Mouse (Mus musculus) hindbrain, embryonic 15.5 days (tissue): ENCODE results near the gene Pyroxd2. TPM values are rescaled to one million over a fixed set of nuclear protein-coding genes. Genes with fewer than 3 reads are reported as not detected.
"Not testable (repeated sequence)": the region's sequence is repeated elsewhere in the genome, so short reads cannot be mapped to it uniquely, and the experiment has no call there.

Experiments used
- ATAC-seq: fragments of 200-750 bp; cut with Nextera tagmentation; 2 replicates; pipeline ENCODE4 v1.8.0; 2017; ENCODE audit warnings: low read depth, moderate number of reproducible peaks, moderate TSS enrichment; ENCODE audit not compliant: low FRiP score
- H3K27ac ChIP-seq: fragments of 300-500 bp; sonication (generic); replicated peaks from 2 replicates; pipeline ENCODE4 v1.5.1; 2015; ENCODE audit warnings: mild to moderate bottlenecking, inconsistent platforms
- H3K27me3 ChIP-seq: fragments of 300-500 bp; sonication (generic); 2 replicates; pipeline ENCODE4 v1.6.1; 2015; ENCODE audit warnings: control low read depth, inconsistent platforms
- H3K36me3 ChIP-seq: fragments of 300-500 bp; sonication (generic); 2 replicates; pipeline ENCODE4 v1.6.1; 2015; ENCODE audit warnings: control low read depth, inconsistent platforms
- H3K4me1 ChIP-seq: fragments of 300-500 bp; sonication (generic); replicated peaks from 2 replicates; pipeline ENCODE4 v1.6.1; 2015; ENCODE audit warnings: control low read depth, inconsistent platforms
- H3K4me2 ChIP-seq: fragments of 300-500 bp; sonication (generic); 2 replicates; pipeline ENCODE4 v1.6.1; 2015; ENCODE audit warnings: moderate library complexity, mild to moderate bottlenecking, inconsistent platforms
- H3K4me3 ChIP-seq: fragments of 300-500 bp; sonication (generic); 2 replicates; pipeline ENCODE4 v1.5.1; 2015; ENCODE audit warnings: mild to moderate bottlenecking, inconsistent platforms
- H3K9ac ChIP-seq: fragments of 300-500 bp; sonication (generic); 2 replicates; pipeline ENCODE4 v1.6.1; 2015; ENCODE audit warnings: inconsistent platforms
- H3K9me3 ChIP-seq: fragments of 300-500 bp; sonication (generic); 2 replicates; pipeline ENCODE4 v1.6.1; 2016; ENCODE audit warnings: control low read depth, inconsistent platforms
- WGBS: fragments of 180-500 bp; shearing (Covaris S2); methylation state at CpG from one replicate; pipeline ENCODE4 v1.1.7; 2015; 5-methylcytosine and 5-hydroxymethylcytosine counted together
- polyA plus RNA-seq: library from polyadenylated mRNA; unstranded; fragments of >200 nt; fragmentation: Nextera tagmentation; extraction: Ambion mirVana; gene quantifications from 2 replicates; pipeline ENCODE4 v1.2.1, GENCODE M21; 2015

Gene Pyroxd2
- polyA plus RNA-seq, 1 experiment from 2014 or later, result 2.2 TPM

DNA sequence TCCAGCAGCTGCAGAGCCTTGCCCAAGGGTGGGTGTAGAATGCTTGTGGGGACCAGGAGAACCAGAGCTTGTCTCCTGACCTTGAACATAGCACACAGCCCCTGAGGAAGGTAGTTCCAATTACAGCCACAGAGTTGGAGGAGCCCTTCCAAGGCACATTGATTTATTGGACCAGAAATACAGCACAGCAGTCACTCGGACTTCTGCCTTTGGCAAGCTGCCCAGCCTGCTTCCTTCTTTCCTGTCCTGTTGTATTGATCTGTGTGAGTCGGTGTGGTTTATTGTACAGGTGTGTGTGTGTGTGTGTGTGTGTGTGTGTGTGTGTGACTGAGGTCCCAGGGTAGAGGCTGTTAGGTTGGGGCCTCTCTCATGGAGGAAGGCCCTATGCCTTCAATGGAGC, 30.1 kb downstream of the Pyroxd2 start:
- 21% methylated on average over 2 of the region's 2 CpGs for WGBS
- no peaks in the 10 kb centered on the region for H3K27me3 ChIP-seq
- no peak overlapping the region for H3K27ac ChIP-seq
- peaks cover 2% of the 10 kb centered on the region for H3K4me1 ChIP-seq
- no peaks in the 10 kb centered on the region for H3K36me3 ChIP-seq
- H3K4me2 ChIP-seq, result no peak overlapping the region
- peak; percentile 72 for ATAC-seq
- no peaks in the 10 kb centered on the region for H3K9me3 ChIP-seq
- H3K4me3 ChIP-seq, result no peak overlapping the region
- no peak overlapping the region for H3K9ac ChIP-seq

GRCm38 (mm10) chr19:42718101-42718500, 34.5 kb downstream of the Pyroxd2 start:
- Histone ChIP-seq H3K4me2 (no peak overlapping the region), H3K27me3 (no peaks in the 10 kb centered on the region), H3K9me3 (no peaks in the 10 kb centered on the region), H3K4me1 (peaks cover 8% of the 10 kb centered on the region; the same call in 1 of the 2 replicates), H3K4me3 (no peak overlapping the region), H3K36me3 (no peaks in the 10 kb centered on the region), H3K27ac (no peak overlapping the region), H3K9ac (no peak overlapping the region)
- WGBS, result 74% methylated on average over 3 of the region's 3 CpGs
- ATAC-seq, result no peak

- no peak for ATAC-seq
- no peaks in the 10 kb centered on the region for H3K27me3 ChIP-seq
- H3K4me2 ChIP-seq, result no peak overlapping the region
- no peaks in the 10 kb centered on the region for H3K36me3 ChIP-seq
- no peaks in the 10 kb centered on the region for H3K9me3 ChIP-seq
- no peak overlapping the region for H3K9ac ChIP-seq
- H3K27ac ChIP-seq, result no peak overlapping the region
- no peak overlapping the region for H3K4me3 ChIP-seq
- H3K4me1 ChIP-seq, result peaks cover 8% of the 10 kb centered on the region; the same call in 1 of the 2 replicates
- 71% methylated on average over 5 of the region's 5 CpGs for WGBS
Measured at GRCm38 (mm10) chr19:42717668-42718067, 34.9 kb downstream of the Pyroxd2 start.

DNA sequence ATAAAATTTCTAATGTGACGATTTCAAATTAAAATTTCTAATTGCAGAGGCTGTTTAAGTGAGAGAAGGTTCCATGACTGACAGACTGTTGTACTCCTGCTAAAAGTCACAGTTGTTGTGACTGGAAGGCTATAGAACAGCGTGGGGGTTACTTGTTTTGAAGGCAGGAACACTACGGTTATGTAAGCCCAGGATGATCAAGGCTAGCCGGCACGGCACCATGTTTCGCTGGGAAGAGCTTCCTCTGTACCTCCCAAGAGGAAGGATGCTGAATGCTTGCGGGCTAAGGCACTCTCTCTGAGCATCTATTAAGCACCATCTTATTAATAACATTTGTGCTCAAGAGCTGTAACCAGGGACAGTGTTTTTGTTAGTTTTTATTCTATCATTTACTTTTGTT, 36.1 kb downstream of the Pyroxd2 start:
- H3K27ac ChIP-seq, result no peak overlapping the region
- H3K36me3 ChIP-seq, result no peaks in the 10 kb centered on the region
- H3K4me3 ChIP-seq, result no peak overlapping the region
- no peak overlapping the region for H3K4me2 ChIP-seq
- no peaks in the 10 kb centered on the region for H3K27me3 ChIP-seq
- no peak for ATAC-seq
- peaks cover 8% of the 10 kb centered on the region; the same call in 1 of the 2 replicates for H3K4me1 ChIP-seq
- H3K9me3 ChIP-seq, result no peaks in the 10 kb centered on the region
- 66% methylated on average over 7 of the region's 7 CpGs for WGBS
- H3K9ac ChIP-seq, result no peak overlapping the region

GRCm38 (mm10) chr19:42713770-42714169, 38.8 kb downstream of the Pyroxd2 start:
- H3K9ac ChIP-seq, result no peak overlapping the region
- H3K4me1 ChIP-seq, result peaks cover 8% of the 10 kb centered on the region; the same call in 1 of the 2 replicates
- 84% methylated on average over 9 of the region's 9 CpGs for WGBS
- H3K36me3 ChIP-seq, result no peaks in the 10 kb centered on the region
- no peak for ATAC-seq
- no peaks in the 10 kb centered on the region for H3K27me3 ChIP-seq
- no peaks in the 10 kb centered on the region for H3K9me3 ChIP-seq
- H3K27ac ChIP-seq, result no peak overlapping the region
- H3K4me3 ChIP-seq, result no peak overlapping the region
- H3K4me2 ChIP-seq, result no peak overlapping the region

- H3K4me1 ChIP-seq, result peaks cover 7% of the 10 kb centered on the region
- no peaks in the 10 kb centered on the region for H3K9me3 ChIP-seq
- no peak overlapping the region for H3K27ac ChIP-seq
- no peaks in the 10 kb centered on the region for H3K36me3 ChIP-seq
- 87% methylated on average over 8 of the region's 10 CpGs for WGBS
- no peak overlapping the region for H3K4me3 ChIP-seq
- ATAC-seq, result no peak
- no peaks in the 10 kb centered on the region for H3K27me3 ChIP-seq
- no peak overlapping the region for H3K4me2 ChIP-seq
- H3K9ac ChIP-seq, result no peak overlapping the region
Measured at GRCm38 (mm10) chr19:42699426-42699825, 53.1 kb downstream of the Pyroxd2 start.

DNA sequence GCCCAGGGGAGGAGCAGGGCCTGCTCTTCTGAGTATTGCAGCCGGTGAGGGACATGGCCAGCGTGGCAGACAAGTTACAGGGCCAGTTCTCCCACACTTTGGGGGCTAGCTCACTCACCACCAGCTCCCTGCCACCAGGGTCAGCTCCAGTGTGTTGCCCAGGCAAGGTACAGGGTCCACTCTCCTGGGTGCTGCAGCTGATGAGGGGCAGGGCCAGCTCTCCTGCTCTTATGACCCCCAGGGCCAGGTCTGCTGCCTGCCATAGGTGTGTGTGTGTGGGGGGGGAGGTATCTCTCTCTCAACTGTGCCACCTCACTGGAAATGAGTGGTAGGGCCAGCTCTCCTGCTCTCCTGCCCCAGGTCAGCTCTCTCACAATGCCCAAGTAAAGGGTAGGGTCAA, 54.0 kb downstream of the Pyroxd2 start:
- ATAC-seq, result no peak
- no peak overlapping the region for H3K4me2 ChIP-seq
- H3K4me1 ChIP-seq, result peaks cover 7% of the 10 kb centered on the region
- no peaks in the 10 kb centered on the region for H3K36me3 ChIP-seq
- H3K9ac ChIP-seq, result no peak overlapping the region
- 59% methylated on average over 2 of the region's 2 CpGs for WGBS
- no peaks in the 10 kb centered on the region for H3K27me3 ChIP-seq
- H3K9me3 ChIP-seq, result no peaks in the 10 kb centered on the region
- H3K4me3 ChIP-seq, result no peak overlapping the region
- H3K27ac ChIP-seq, result no peak overlapping the region

DNA sequence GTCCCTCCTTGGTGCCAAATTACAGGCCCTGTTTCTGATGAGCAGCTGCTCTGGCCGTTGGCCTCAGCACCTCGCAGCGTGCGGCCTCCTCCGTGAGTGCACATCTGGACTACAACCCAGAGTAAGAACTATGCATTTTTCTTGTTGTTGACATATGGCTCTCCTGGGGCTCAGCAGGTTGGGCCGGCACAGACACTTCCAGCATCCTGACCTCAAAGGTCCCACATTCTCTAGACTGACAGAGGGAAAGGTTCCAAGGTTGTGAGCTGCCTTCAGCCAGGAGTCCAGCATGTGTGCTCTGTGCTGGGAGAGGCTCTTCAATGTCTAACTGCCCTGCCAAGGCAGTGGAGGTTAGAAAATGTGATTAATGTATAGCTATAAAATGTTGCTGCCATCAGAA, 55.2 kb downstream of the Pyroxd2 start:
- Histone ChIP-seq H3K9me3 (no peaks in the 10 kb centered on the region), H3K27ac (no peak overlapping the region), H3K9ac (no peak overlapping the region), H3K27me3 (no peaks in the 10 kb centered on the region), H3K36me3 (no peaks in the 10 kb centered on the region), H3K4me2 (no peak overlapping the region), H3K4me3 (no peak overlapping the region), H3K4me1 (peaks cover 7% of the 10 kb centered on the region)
- no peak for ATAC-seq
- WGBS, result 56% methylated on average over 6 of the region's 6 CpGs

DNA sequence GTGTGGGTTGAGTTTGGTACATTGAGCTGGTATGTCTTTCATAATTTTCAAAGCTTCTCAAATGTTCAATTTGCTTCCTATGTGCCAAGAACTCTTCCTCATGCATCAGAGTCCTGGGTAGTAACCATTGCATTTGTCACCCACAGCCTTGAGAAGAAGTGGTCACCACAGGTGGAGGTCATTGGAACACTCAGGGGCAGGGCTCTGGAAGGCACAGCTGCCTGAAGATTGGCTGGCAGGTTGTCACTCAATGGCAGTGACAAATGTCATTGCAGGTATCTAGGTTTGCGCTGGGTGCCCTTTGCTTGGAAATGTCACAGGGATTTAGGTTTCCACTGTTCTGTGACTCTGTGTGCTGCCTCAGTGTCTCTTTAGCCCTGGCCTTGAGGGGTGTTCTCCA, 62.3 kb downstream of the Pyroxd2 start:
- no peaks in the 10 kb centered on the region for H3K4me1 ChIP-seq
- H3K9ac ChIP-seq, result no peak overlapping the region
- WGBS, result 91% methylated on average over 1 of the region's 1 CpGs
- H3K36me3 ChIP-seq, result no peaks in the 10 kb centered on the region
- no peaks in the 10 kb centered on the region for H3K27me3 ChIP-seq
- no peak overlapping the region for H3K4me3 ChIP-seq
- no peak for ATAC-seq
- no peak overlapping the region for H3K4me2 ChIP-seq
- no peaks in the 10 kb centered on the region for H3K9me3 ChIP-seq
- no peak overlapping the region for H3K27ac ChIP-seq

GRCm38 (mm10) chr19:42689786-42690185, 62.8 kb downstream of the Pyroxd2 start:
- ATAC-seq, result no peak
- Histone ChIP-seq H3K9ac (no peak overlapping the region), H3K4me1 (no peaks in the 10 kb centered on the region), H3K27me3 (no peaks in the 10 kb centered on the region), H3K27ac (no peak overlapping the region), H3K4me2 (no peak overlapping the region), H3K9me3 (no peaks in the 10 kb centered on the region), H3K4me3 (no peak overlapping the region), H3K36me3 (no peaks in the 10 kb centered on the region)
- WGBS, result 56% methylated on average over 4 of the region's 4 CpGs

DNA sequence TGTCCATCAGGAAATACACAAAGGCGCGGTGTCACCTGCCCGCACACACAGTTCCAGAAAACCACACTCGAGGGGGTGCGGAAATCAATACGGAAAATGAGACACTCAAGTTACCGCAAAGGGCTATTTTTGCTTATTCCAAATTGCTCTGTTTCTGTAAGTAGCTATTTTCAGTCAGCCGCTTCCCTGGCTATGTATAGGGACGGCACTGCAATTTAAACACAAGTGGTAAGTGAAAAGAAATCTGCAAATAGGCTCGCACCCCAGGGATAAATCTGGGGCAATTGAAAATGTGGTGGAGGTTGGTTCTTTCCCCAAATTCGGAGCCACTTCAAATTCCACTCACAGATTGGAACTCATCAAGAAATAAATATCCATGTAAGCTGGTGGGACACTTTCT, 63.3 kb downstream of the Pyroxd2 start:
- WGBS, result 89% methylated on average over 11 of the region's 11 CpGs
- no peaks in the 10 kb centered on the region for H3K9me3 ChIP-seq
- H3K4me1 ChIP-seq, result no peaks in the 10 kb centered on the region
- H3K27ac ChIP-seq, result no peak overlapping the region
- no peaks in the 10 kb centered on the region for H3K27me3 ChIP-seq
- H3K4me2 ChIP-seq, result no peak overlapping the region
- no peaks in the 10 kb centered on the region for H3K36me3 ChIP-seq
- H3K4me3 ChIP-seq, result no peak overlapping the region
- ATAC-seq, result no peak
- H3K9ac ChIP-seq, result no peak overlapping the region

GRCm38 (mm10) chr19:42682776-42683175, 69.8 kb downstream of the Pyroxd2 start:
- H3K36me3 ChIP-seq, H3K4me3 ChIP-seq, H3K27ac ChIP-seq, H3K27me3 ChIP-seq, H3K4me1 ChIP-seq, ATAC-seq, H3K9ac ChIP-seq, H3K9me3 ChIP-seq, H3K4me2 ChIP-seq: not testable (repeated sequence)
- 84% methylated on average over 2 of the region's 2 CpGs for WGBS

GRCm38 (mm10) chr19:42678191-42678590, 74.4 kb downstream of the Pyroxd2 start:
- 80% methylated on average over 10 of the region's 10 CpGs for WGBS
- H3K9me3 ChIP-seq, result no peaks in the 10 kb centered on the region
- no peak for ATAC-seq
- H3K36me3 ChIP-seq, result no peaks in the 10 kb centered on the region
- H3K4me1 ChIP-seq, result peaks cover 8% of the 10 kb centered on the region
- H3K4me2 ChIP-seq, result no peak overlapping the region
- no peak overlapping the region for H3K9ac ChIP-seq
- H3K4me3 ChIP-seq, result no peak overlapping the region
- H3K27me3 ChIP-seq, result 0 out of 2 replicates have a peak, but pooled peaks cover 2% of the 10 kb centered on the region
- no peak overlapping the region for H3K27ac ChIP-seq
